ENCODE assay signal across 8 mouse cellular contexts in the genomic region with DNA sequence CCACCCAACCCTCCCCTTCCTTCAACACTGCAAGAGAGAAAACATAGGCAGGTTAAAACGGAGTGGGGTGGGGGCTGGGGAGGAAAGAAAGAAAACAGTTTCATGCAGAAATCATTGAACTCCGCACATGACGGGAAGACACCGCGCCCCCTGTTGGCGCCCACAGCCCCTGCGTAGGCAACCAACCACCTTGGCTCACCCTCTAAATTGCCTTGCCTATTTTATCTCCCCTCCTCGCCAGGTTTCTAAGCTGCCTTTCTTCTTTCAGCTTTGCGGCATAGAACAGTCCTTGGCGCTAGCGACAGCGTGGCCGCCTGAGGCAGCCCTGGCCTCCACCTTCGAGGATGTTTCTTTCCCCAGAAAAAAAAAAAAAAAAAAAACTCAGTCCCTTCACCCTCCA.
DNase-seq lines count a peak whose midpoint lies in the region; ATAC-seq and TF ChIP-seq lines count a peak whose summit lies in the region.

No protein-coding gene starts in this region.

- H3K9me3 ChIP-seq in embryonic facial prominence, embryonic 10.5 days: no peaks in the 10 kb centered on the region
- H3K9me3 ChIP-seq in heart, postnatal 0 days (replicated peaks; ENCODE audit: control insufficient read depth, low read length): no peaks in the 10 kb centered on the region

- TF ChIP-seq CTCF in heart, postnatal 0 days (IDR thresholded peaks at IDR 0.05; ENCODE audit: low read depth): peak; percentile 48

- no peak overlapping the region for H3K9ac ChIP-seq in heart, postnatal 0 days (replicated peaks; ENCODE audit: low read depth, low read length)

- H3K4me2 ChIP-seq in heart, postnatal 0 days (ENCODE audit: low read depth, low read length): peak overlapping the region; percentile 51

- TF ChIP-seq EP300 in heart, postnatal 0 days (IDR thresholded peaks at IDR 0.05; ENCODE audit: low read depth): no peak

- no peak for ATAC-seq in heart, postnatal 0 days (ENCODE audit: insufficient read depth, low read depth)

- peak overlapping the region; percentile 32 for H3K4me3 ChIP-seq in embryonic facial prominence, embryonic 10.5 days
- H3K4me3 ChIP-seq in heart, postnatal 0 days (ENCODE audit: low read depth, low read length): peak overlapping the region; percentile 24; the same call in 1 of the 2 replicates

- peak; percentile 50 for DNase-seq in ovary, postnatal 36 days (ENCODE audit: low spot score)
- DNase-seq in ovary, postnatal 14 days (ENCODE audit: low spot score): no peak
- DNase-seq in embryonic facial prominence, embryonic 10.5 days (ENCODE audit: low spot score): peak; percentile 66
- peak; percentile 19 for DNase-seq in heart, postnatal 0 days (ENCODE audit: low spot score)
- peak; percentile 58 to 69 for DNase-seq in kidney, postnatal 4 days
- DNase-seq in lung, postnatal 14 days: peak; percentile 49
- DNase-seq in right cerebral cortex, postnatal 14 days: peak; percentile 43
- no peak for DNase-seq in spleen, adult 12 weeks (ENCODE audit: low spot score)

- no peaks in the 10 kb centered on the region for H3K4me1 ChIP-seq in embryonic facial prominence, embryonic 10.5 days
- H3K4me1 ChIP-seq in heart, postnatal 0 days (ENCODE audit: control insufficient read depth, insufficient read depth): no peaks in the 10 kb centered on the region

- H3K27ac ChIP-seq in embryonic facial prominence, embryonic 10.5 days (replicated peaks): no peak overlapping the region
- no peak overlapping the region for H3K27ac ChIP-seq in heart, postnatal 0 days (ENCODE audit: low read depth)

- 14% methylated on average over 14 of the region's 14 CpGs for WGBS in embryonic facial prominence, embryonic 10.5 days
- 21% methylated on average over 14 of the region's 14 CpGs for WGBS in heart, postnatal 0 days

- H3K27me3 ChIP-seq in embryonic facial prominence, embryonic 10.5 days (replicated peaks; ENCODE audit: low read depth, poor library complexity, severe bottlenecking): peaks cover 68% of the 10 kb centered on the region
- no peaks in the 10 kb centered on the region for H3K27me3 ChIP-seq in heart, postnatal 0 days (ENCODE audit: control insufficient read depth, insufficient read depth, low read length)

- H3K36me3 ChIP-seq in embryonic facial prominence, embryonic 10.5 days (replicated peaks): no peaks in the 10 kb centered on the region
- H3K36me3 ChIP-seq in heart, postnatal 0 days (replicated peaks; ENCODE audit: control insufficient read depth, insufficient read depth, low read length): no peaks in the 10 kb centered on the region

Comparison
In these comparisons a context has a peak if more than half of its experiments do, and no peak if none do; other contexts are left out.
1. DNase-seq: peak in ovary, postnatal 36 days (single experiment), embryonic facial prominence, embryonic 10.5 days (single experiment), heart, postnatal 0 days (single experiment), kidney, postnatal 4 days (2 of 2), lung, postnatal 14 days (single experiment) and right cerebral cortex, postnatal 14 days (single experiment); none in ovary, postnatal 14 days (single experiment) and spleen, adult 12 weeks (single experiment).